Mouse (Mus musculus) liver (tissue): ENCODE measurements around the gene Casz1.

ENCODE experiments used
- DNase-seq: peaks from one replicate; pipeline ENCODE4 v3.0.0-alpha.2; 2020; ENCODE audit warnings: mixed read lengths

Gene Casz1

DNA sequence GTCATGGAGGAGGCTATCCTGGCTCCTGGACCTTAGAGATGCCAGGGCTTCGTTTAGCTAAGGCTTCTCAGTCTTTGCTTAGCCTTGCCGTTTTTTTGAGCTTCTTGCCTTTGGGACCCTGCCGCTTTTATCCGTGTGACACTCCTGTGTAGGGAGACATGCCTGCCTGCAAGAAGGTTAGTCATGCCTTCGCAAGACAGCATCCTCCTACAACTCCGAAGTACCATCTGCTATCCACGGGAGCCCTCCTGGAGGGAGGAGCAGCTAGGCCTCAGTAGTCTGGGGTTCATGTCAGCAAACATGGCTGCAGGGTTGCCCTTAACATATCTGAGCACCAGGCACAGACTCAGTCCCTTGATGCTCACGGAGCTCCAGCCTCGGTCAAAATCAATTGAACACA lies 43.4 kb downstream of the Casz1 start:
- DNase-seq, result no peak

DNA sequence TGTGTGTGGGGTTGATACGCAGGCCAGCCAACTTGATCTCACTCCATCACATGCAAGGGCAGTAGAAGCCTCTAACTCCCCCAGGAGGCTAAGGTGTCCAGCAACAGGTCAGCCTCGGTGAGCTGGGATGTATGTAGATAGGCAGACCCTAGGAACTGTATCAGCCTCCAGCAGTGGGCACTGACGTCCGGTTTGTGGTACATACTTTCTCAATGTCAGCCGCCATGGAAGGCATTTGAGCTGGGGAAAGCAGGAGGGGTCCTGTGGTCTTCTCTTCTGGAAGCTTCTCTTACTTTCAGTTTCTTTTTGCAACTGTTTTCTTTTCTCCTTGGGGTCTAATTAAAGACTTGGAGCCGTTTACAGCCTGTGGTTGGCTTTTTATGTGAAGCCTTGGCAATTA lies 45.2 kb downstream of the Casz1 start:
- no peak for DNase-seq

GRCm38 (mm10) chr4:148853057-148853456 lies 48.8 kb downstream of the Casz1 start:
- DNase-seq, result no peak

DNA sequence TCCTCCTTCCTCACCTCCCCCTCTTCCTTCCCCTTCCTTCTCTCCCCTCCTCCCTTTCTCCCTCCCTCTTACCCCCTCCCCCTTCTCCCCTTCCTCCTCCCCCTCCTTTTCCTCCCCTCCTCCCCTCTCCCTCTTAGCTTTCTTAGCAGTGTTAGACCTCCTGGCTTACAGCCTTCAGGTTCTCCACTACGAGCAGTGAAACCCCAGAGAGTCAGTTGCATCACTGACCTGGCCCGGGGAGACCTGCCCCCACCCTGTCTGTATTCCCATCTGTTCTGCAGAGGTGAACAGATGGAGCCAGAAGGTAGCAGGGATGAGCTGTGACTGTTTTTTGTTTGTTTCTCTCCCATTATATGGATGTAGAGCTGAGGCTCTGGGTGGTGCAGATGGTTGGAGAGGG lies 49.9 kb downstream of the Casz1 start:
- no peak for DNase-seq

DNA sequence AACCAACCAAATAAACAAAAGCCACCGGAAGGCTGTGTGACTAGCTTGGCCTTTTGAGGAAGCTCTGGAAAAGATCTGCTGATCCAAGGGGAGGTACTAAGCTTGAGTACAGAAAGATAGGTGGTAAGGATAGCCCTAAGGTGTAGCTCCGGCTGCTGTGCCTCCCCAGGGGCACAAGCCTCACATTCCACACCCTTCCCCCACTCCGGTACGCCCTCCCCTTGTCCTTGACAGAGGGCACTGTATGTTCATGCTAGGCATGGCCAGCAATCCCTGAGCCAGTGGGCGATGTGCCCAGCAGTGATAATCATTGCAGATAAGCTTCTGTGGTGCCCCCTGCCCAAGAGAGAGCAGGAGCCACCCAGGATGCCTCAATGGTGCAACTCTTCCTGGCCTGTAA lies 51.3 kb downstream of the Casz1 start:
- no peak for DNase-seq

GRCm38 (mm10) chr4:148856216-148856615 lies 52.0 kb downstream of the Casz1 start:
- DNase-seq, result no peak

DNA sequence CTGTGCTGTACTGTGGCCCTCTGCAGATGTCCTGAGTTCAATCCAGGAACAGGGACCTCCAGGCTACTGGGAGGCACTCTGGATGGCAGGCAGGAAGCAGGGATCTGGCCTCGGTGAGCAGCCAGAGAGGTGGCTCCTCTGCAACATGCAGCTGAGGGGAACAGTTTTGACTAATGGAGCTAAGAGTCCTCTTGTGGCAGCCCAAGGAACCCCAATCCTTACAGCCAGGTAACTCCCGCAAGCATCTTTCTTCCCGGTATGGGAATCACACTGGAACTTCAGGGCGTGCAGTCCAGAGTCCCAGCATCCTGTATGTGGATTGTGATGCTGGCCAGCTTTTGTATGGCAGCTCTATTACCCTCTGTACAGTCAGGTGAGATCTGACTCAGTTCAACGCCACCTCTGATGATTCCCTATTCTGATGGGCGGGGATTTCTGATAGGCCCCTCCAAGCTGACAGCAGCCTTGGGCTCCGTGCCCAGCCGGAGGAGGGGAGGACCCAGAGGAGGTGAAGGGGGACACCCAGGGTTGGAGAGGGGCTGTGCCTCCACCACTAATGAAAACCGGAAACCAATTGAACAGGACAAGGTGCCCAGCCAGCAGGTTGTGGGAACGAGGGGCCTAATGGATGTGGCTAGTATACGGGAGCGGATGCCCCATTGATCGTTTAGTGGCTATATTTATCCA lies 53.3 kb downstream of the Casz1 start:
- no peak for DNase-seq

GRCm38 (mm10) chr4:148858194-148858593 lies 54.0 kb downstream of the Casz1 start:
- DNase-seq, result no peak

DNA sequence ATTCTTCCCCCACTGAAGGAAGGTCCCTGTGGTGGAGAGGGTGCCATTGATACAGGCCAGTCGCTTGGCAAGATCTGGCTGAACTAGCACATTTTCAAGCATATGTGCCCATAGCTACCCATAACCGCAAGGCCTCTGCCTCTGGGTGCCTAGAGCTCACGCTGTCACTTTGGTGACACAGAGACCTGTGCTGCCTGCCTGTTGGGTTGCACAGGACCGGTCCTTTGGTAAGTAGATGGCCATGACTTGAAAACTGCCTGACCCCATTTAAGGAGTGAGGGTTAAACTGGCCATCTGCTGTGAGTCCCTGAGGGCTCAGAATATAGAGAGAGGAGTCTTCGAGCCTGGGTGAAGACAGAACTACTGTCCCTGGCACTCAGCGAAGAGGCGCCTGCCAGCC lies 55.2 kb downstream of the Casz1 start:
- no peak for DNase-seq

GRCm38 (mm10) chr4:148859906-148860491 lies 55.8 kb downstream of the Casz1 start:
- DNase-seq, result no peak

DNA sequence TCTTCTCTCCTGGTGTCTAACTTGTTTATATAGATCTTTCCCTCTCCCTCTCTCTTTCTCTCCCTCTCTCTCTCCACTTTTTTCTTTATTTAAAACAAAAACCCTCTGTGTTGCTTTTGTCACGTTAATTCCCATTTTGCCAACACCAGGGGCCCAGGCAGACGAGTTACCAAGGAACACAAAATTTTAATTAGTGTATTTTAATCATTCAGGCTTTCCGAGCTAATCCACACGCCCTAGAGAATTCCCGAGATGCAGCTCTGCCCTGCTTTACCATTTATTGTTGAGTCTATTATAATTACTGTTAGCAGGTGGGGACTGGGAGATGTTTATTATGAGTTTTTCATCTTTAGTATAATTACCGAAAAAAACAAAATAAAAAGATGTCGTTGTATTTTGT lies 56.4 kb downstream of the Casz1 start:
- no peak for DNase-seq

DNA sequence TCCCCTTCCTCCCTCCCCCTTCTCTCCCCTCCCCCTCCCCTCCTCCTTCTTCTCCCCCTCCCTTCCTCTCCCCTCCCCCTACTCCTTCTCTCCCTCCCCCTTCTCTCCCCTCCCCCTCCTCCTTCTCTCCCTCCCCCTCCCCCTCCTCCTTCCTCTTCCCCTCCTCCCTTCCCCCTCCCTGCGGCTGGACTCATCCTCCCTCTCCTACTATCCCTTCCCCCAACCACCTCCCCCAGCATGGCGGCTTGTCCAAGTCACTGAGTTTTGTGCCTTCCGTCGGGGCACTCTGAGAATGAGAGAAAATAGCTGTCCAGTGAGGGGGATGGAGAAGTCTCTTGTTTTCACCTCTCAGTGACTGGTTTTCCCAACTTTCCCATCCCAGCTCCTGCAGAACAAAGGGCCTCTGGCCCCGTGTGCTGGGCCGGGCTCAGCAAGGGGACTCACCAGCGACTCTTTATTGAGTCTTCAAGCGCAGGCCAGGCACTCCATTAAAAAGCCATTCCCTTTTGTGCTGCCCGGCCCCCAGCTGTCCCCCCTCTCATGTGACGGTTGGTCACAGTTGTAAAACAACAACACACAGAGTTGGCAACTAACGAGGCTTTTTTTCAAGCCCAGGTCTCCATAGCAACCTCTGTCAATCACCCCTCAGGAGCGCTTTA lies 62.7 kb downstream of the Casz1 start:
- DNase-seq, result no peak

DNA sequence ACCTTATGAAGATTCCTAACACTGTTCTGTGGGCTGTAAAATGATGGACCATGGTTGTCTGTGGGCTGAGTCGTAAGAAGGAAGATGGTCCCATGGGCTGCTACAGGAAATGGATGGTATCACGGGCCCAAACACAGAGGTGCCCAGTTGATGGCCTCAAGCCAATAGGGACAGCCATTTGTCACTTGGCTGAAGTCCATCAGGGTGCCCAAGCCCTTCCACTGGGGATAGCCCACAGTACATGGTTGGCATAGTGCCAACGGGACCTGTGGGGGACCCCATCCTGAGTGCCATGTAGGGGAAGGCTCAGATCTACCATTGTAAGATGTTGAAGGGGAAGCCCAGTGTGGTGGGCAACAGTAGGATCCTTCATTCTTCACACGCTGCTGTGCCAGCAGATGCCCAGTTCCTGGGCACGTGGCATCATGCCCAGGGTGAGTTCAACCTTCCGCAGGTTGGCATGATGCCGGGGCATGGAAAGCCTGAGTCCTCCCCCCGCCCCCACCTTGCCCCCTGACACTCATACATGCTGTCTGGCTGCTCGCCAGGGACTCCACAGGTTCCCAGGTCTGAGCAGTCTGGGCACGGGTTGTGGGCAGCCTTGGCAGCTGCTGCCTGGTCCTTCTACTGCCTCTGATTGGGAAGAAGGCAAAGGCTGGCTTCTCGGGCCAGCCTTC lies 63.6 kb downstream of the Casz1 start:
- DNase-seq, result no peak

DNA sequence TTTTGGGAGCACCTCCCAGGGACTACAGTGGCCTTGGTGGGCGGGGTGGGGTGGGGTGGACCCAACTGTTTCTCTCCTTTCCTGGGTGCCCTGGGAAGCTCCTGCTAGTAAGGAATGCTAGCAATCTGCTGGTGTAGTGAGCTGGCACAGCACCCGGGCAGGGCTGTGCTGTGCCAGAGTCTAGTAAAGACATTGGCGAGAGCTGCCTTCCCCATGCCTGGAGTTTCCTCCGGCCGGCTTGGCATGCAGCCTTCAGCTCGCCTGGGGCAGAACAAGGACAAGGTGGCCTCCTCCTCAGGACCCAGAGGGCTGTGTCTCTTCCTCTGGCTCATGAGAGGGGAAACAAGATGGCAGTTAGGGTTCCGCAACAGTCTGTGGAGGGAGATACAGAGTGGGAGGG lies 65.3 kb downstream of the Casz1 start:
- DNase-seq, result no peak

GRCm38 (mm10) chr4:148870496-148870895 lies 66.3 kb downstream of the Casz1 start:
- DNase-seq, result no peak

DNA sequence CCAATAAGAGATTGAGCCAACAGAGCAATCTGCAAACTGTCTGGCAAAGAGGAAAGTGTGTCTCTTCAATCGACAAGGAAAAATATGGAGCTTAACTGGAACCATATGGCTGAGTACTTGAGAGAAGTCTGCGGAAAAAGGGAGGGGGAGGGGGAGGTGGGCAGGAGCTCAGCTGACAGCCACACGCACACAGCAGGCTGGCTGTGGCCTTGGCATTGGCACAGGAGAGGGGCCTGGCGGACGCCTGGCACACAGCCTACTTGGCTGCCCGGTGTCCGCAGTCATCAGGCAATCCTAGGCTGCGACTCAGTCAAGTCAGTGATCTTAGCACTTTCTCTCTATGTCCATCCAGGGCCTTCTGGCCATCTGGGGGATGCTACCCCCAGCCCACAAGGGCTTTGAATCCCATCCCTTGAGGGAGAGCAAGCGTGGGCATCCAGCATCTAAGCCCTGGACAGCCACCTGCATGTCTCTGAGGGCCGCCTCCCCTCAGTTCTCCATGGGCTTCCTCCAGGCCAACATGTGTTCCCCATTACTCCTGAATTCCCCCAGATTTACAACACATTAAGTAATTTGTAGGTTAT lies 67.6 kb downstream of the Casz1 start:
- DNase-seq, result no peak

GRCm38 (mm10) chr4:148872372-148872771 lies 68.1 kb downstream of the Casz1 start:
- no peak for DNase-seq

DNA sequence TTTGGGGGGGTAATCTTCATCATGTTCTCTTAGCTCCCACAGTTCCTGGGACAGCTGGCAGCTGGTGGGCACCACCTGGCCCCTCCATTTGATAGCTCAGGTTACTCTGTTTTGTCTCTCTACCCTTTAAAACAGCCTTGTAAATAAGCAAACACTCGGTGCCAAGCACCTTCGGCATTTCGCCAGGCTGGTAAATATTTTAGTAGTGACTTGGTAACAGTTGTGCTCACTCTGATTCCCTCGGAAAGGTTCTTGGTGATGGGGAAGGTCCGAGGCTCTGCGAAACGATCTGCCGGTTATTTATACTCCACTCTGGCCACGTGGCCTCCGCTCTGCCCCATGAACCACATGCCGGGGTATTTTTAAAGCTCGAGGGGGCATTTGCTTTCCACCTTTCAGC lies 68.6 kb downstream of the Casz1 start:
- no peak for DNase-seq

DNA sequence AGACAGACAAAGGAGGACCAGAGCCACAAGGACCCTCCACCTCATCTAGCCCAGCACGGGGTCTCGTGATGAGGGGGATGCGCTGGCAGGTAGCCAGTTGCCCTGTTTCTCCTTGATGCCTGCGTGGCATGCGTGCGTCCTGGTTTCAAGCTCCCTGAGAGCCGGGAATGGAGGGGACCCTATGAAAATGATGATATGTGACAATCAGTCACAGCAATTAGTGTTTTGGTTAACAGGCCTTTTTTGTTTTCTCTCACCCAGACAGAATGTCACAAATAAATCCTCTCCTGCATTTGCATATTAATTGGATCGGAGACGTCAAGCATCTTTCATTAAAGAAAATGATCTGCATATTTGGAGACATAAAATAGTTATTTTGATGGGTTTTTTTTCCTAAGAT lies 71.9 kb downstream of the Casz1 start:
- no peak for DNase-seq

- no peak for DNase-seq
Measured at GRCm38 (mm10) chr4:148876867-148877266, 72.6 kb downstream of the Casz1 start.

GRCm38 (mm10) chr4:148878192-148878983 lies 74.2 kb downstream of the Casz1 start:
- DNase-seq, result no peak

DNA sequence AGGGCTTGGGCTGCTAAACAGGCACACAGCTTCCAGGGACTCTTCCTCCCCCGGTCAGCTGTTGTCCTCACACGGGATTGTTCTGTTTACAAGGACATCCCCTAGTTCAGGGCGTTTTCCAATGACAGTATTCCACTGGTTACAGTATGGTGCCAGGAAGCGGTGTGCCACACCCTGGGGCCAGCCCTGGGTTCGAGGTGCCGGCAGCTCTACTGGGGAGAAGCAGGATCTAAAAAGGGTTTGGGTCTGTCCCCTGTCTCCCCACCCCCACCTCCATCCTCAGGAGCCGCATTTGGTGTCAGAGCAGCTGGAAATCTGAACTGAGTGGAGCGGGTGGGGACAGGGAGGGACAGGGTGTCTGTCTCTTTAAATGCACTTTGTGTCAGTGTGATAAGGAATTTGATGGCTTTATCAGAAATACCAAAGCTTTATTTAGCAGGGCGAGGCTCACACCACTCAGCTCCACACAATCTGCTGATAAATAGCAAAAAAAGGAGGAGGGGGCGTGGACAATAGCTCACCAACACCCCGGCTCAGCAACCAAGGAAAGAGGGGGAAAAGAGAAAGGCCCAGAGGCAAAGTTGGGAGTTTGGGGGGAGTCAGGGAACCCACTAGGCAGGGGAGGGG lies 74.9 kb downstream of the Casz1 start:
- DNase-seq, result no peak
